Mouse (Mus musculus) urinary bladder, postnatal 4 days (tissue): ENCODE data around the gene Tktl1.
"Not testable (repeated sequence)": the region's sequence is repeated elsewhere in the genome, so short reads cannot be mapped to it uniquely, and the experiment has no call there.

Experiments
- DNase-seq, 2 experiments: peaks; one replicate each; pipeline ENCODE4 v3.0.0; 2021 to 2022; ENCODE audit warnings: low spot score in 2 of 2

Gene Tktl1

GRCm38 (mm10) chrX:74176959-74177358 lies at the start of gene Tktl1:
Tktl1 (plus strand) TSS chrX:74177259.
- DNase-seq, result no peak

- DNase-seq, result not testable (repeated sequence)
Measured at GRCm38 (mm10) chrX:74135263-74135662, 41.8 kb upstream of the Tktl1 start, which contains the start of gene Mecp2. Mecp2 (minus strand) TSS chrX:74135363.

- DNase-seq, result no peak
Measured at GRCm38 (mm10) chrX:74167738-74168137, 9.3 kb upstream of the Tktl1 start, which contains the start of gene Tex28. Tex28 (minus strand) TSS chrX:74167838.

- no peak for DNase-seq
Measured at GRCm38 (mm10) chrX:74203556-74203955, 26.5 kb downstream of the Tktl1 start.

GRCm38 (mm10) chrX:74218496-74218895 lies 41.4 kb downstream of the Tktl1 start:
- DNase-seq, result no peak

- DNase-seq, result no peak
Measured at GRCm38 (mm10) chrX:74219449-74219848, 42.4 kb downstream of the Tktl1 start.

GRCm38 (mm10) chrX:74220099-74220498 lies 43.0 kb downstream of the Tktl1 start:
- DNase-seq, result not testable (repeated sequence)

GRCm38 (mm10) chrX:74230038-74230437 lies 53.0 kb downstream of the Tktl1 start:
- no peak for DNase-seq

GRCm38 (mm10) chrX:74233196-74233595 lies 56.1 kb downstream of the Tktl1 start:
- DNase-seq, result no peak

GRCm38 (mm10) chrX:74240332-74240731 lies 63.3 kb downstream of the Tktl1 start:
- no peak for DNase-seq

GRCm38 (mm10) chrX:74243396-74243795 lies 66.3 kb downstream of the Tktl1 start:
- DNase-seq, result no peak

- no peak for DNase-seq
Measured at GRCm38 (mm10) chrX:74243807-74244206, 66.7 kb downstream of the Tktl1 start.

GRCm38 (mm10) chrX:74244614-74245083 lies 67.6 kb downstream of the Tktl1 start:
- peak in 1 of 2 experiments; percentile 61 for DNase-seq

- no peak for DNase-seq
Measured at GRCm38 (mm10) chrX:74245107-74245506, 68.0 kb downstream of the Tktl1 start.

GRCm38 (mm10) chrX:74245687-74246086 lies 68.6 kb downstream of the Tktl1 start:
- DNase-seq, result peak; percentile 74 to 82

GRCm38 (mm10) chrX:74246213-74246681 lies 69.2 kb downstream of the Tktl1 start:
- peak; percentile 81 to 83 for DNase-seq

GRCm38 (mm10) chrX:74246693-74247092 lies 69.6 kb downstream of the Tktl1 start:
- DNase-seq, result peak in 1 of 2 experiments; percentile 23

- DNase-seq, result peak in 1 of 2 experiments; percentile 50
Measured at GRCm38 (mm10) chrX:74248651-74249050, 71.6 kb downstream of the Tktl1 start.

- DNase-seq, result peak; percentile 68 to 75
Measured at GRCm38 (mm10) chrX:74249615-74250014, 72.6 kb downstream of the Tktl1 start, which contains the start of gene Flna. Flna (minus strand) TSS chrX:74249820.

- DNase-seq, result peak; percentile 84 to 85
Measured at GRCm38 (mm10) chrX:74254153-74254887, 77.3 kb downstream of the Tktl1 start, which contains the start of gene Emd. Emd (plus strand) TSS chrX:74254687.

- DNase-seq, result no peak
Measured at GRCm38 (mm10) chrX:74254888-74255565, 78.0 kb downstream of the Tktl1 start.

- no peak for DNase-seq
Measured at GRCm38 (mm10) chrX:74257746-74258145, 80.7 kb downstream of the Tktl1 start.
